Mouse (Mus musculus) frontal cortex, adult 2 months (tissue): ENCODE results near the gene Cacna1a. TPM values are rescaled to one million over a fixed set of nuclear protein-coding genes. Genes with fewer than 3 reads are reported as not detected.
"Not testable (repeated sequence)": the region's sequence is repeated elsewhere in the genome, so short reads cannot be mapped to it uniquely, and the experiment has no call there.

Experiments
- DNase-seq, 2 experiments: peaks; one replicate each; pipeline ENCODE4 v3.0.0; 2022; ENCODE audit warnings: low spot score in 1 of 2; ENCODE audit errors: extremely low spot score in 1 of 2
- polyA plus RNA-seq: library from polyadenylated mRNA; depleted of rRNA; stranded (reverse); fragments of >200 nt; gene quantifications from 2 replicates; pipeline ENCODE4 v1.2.3, GENCODE M21; 2012

The Cacna1a gene
- polyA plus RNA-seq, 1 experiment = 131 TPM

DNA sequence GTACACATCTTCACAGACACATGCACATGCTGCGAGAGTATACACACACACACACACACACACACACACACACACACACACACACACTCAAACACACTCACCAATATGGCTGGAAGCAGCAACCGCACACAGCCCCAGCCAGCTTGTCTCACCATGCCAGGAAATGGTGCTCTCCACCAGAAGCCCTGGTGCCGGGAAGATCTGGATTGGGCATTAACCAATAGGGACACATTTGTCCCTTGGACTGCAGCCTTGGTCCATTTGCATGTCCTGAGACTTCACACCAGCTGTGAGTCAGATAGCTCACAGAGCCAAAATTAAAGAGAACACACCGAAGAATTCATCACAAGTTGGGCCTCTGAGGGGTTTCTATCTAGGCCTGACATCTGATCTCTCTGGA, 189.2 kb downstream of the Cacna1a start:
- no peak for DNase-seq

DNA sequence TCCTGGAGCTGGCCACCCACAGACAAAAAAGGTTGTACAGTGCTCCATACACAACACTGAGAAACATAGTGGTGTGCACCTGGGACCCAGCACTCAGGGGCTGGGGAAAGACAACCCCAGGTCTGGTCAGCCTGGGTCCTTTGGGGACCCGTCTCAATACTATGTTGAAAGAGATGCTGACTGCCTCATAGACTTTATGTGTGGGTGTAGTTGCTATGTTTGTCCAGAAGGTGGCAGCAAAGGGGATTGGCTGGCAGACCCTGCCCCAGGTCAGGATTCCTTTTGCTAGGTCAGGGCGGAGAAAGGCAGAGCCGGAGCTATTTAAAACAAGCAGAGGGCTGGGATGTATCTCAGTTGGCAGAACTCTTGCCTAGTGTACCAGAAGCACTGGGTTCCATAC, 191.4 kb downstream of the Cacna1a start:
- DNase-seq = no peak

DNA sequence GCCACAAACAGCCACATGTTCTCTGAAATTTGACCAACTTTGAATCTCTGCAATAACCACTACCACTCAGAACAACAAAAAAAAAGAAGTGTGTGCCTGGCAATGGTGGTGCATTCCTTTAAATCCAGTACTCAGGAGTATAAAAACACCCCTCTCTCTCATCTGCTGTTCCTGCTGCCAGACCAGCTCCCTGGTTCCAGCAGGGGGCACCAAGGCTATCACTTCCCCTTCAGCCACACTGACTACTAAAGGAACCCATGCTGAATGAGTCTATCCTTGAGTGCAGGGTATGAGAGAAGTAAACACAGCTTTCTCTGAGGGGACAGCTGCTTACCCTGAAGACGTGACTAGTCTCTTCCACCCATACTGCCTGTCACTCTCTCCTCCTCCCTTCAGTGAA, 197.1 kb downstream of the Cacna1a start:
- no peak for DNase-seq

DNA sequence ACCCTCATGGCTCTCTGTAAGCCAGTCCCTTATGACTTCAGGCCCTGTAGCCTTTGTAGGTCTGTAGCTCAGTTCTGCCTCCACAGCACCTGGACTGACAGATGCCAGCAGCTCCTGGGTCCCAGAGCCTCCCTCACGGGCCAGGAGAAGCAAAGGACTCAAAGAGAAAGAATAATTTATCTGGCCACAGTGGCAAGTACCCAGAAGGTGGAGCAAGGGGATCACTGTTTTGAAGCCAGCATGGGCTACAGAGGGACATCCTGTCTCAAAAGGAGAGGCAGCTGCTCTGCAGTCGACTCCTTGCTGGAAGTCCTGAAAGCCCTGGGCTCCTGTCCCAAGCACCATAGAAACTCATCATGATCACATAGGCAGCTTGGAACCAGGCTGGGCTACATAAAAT, 198.0 kb downstream of the Cacna1a start:
- no peak for DNase-seq

DNA sequence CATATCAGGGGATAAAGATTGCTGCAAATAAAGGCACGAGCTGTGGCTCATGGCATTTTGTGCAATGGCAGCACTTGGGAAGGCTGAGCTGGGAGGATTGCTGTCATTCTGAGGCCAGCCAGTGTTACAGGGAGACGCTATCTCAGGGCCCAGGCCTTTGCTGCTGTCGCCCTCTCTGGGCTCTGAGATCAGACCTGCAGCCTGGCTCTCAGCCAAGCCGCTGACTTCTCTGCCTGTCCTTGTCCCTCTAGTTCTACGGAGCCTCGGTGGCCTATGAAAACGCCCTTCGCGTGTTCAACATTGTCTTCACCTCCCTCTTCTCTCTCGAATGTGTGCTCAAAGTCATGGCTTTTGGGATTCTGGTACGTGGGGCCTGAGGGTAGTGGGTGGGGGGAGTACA, 200.3 kb downstream of the Cacna1a start:
- DNase-seq = no peak

DNA sequence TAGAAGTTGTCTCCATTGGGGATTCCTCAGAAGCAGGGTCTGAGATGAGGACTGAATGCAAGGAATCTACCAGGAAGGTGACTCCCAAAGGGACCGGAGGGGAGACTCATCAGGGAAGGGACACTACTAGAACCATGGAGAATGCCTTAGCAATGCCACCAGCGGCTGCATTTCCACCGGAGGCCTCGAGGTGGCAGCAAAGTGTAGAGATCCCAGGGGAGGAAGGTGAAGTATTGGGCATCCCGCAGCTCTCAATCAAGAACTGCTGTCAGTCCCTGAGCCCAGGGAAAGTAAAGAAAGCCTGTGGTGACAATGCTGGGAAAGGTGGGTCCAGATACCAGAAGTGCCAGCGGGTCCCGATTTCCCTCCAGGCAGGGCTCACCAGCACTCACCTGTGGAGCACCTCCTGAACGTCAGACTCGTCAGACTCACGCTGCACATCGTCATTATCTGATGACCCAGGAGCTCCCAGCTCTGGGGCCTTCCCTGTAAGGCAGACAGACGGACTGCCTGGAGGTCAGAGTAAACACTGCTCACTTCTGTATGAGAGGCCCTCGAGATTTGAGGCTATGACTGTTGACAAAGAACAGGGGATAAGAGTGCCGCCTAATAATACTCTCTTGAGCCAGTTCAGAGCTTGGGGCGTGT, 203.9 kb downstream of the Cacna1a start:
- peak; percentile 54 to 91 for DNase-seq

DNA sequence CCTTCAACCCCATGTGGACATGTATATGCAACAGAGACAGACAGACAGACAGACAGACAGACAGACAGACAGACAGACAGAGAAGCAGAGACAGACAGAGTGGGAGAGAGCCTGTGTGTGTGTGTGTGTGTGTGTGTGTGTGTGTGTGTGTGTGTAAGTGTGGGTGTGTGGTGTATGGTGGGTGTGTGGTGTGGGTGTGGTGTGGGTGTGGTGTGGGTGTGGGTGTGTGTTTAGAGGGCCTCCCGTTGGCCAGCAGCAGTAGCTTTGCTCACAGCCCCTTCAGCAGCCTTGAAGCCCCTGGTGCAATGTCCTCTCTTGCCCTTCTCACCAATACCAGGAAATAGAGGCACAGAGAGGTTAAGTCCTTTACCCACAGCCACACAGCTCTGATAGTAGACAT, 204.9 kb downstream of the Cacna1a start:
- no peak for DNase-seq

DNA sequence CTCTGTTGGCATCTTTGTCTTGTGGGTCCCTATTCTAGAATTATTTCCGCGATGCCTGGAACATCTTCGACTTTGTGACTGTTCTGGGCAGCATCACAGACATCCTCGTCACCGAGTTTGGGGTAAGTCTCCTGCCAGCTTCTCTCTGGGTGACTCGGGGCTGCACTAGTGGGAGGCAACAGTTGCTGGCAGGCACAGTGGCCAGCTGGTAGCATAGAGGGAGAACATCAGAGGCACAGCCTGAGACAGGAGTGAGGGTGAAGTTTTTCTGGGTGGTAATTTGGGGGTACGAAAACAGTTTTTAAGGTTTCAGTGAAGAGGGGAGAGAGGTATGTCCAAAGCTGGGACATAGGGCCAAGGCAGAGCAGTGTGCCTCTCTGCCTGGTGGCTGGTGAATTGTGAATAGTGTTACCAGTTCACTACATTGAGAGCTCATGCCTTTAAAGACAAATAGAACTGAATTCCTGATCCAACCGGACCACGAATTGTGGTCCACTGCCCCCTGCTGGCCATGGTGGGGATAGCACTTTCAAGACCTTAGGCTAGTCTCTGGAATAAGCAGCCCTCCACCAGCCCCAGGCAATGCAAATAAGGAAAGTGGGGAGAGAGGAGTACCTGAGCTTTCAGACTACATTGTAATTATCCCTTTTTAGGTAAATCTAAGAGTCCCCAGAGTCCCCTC, 206.0 kb downstream of the Cacna1a start:
- peak in 1 of 2 experiments; percentile 88 for DNase-seq

DNA sequence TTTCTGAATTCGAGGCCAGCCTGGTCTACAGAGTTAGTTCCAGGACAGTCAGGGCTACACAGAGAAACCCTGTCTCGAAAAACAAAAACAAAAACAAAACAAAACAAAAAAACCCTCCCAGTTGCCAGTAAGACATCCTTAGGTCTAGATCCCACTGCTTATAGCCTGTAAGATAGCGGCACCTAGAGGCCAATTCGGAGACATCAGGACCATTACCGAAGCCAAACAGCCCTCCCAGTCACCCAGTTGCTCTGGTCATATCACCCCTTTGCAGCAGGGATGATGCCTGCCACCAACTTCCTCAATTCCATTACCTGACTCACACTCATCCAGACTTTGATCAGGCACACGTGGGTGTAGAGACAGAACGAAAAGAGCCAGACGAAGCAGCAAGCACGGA, 207.4 kb downstream of the Cacna1a start:
- DNase-seq = peak in 1 of 2 experiments; percentile 68

DNA sequence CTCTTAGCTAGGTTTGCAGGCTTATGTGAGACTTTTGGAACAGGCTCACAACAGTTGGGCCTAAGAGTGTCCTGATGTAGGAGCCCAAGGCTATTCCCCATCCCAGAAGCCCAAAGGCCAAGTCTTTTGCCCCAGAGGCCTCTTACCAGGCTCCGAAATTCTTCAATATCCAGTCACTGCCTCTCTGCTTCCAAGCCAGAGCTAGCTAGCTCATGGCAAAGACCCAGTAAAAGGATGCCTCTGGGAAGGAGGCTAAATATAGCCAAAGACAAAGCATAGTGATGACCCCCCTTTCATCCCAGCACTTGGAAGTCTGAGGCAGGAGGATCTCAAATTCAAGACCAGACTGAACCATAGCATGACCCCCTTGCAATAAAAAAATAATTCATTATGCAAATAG, 211.2 kb downstream of the Cacna1a start:
- DNase-seq = no peak

DNA sequence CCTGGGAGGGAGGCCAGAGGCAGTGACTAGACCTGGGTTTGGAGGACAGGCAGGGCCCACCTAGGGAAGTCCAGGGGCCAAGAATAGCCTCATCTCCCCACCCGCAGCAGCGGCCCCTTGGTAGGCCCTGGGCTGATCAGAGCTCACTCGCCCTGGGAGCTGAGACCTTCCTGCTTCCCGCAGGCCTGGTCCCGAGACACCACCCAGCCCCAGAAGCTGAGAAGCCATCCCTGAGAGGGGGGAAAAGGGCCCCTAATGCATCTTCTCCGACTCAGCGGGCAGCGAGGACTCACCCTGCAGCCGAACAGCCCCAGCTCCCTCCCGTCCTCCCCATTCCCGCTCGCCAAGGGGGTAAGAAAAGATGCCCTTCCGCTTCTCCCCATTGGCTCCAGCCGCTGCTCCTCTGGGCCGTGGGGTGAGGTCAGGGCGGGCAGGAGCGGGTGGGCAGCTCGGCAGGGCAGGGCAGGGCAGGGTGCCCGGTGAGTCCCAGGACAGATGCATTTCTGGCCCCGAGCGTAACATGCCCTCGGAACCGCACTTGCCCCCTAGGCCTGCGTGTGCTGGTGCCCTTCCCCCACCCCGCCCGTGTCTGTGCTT, 212.2 kb downstream of the Cacna1a start:
- no peak for DNase-seq

DNA sequence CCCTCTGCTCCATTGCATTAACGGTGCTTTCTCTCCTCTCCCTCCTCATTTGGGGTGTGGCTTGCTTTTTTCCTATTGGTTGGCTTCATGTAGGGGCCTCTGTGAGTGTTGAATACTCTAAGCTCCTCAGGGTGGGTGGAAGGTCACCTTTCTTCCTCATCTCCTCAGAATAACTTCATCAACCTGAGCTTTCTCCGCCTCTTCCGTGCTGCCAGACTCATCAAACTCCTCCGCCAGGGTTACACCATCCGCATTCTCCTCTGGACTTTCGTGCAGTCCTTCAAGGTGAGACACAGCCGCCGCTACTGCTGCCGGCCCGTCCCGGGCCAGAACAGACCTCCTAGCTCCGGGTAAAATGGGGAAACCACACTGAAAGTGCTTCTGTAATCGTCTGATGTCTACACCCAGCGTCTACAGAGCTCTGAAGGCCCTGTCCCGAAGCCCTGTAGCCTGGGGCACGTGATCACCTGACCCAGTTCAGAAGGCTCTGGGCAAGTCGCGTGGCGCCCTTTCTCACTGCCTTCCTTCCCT, 213.0 kb downstream of the Cacna1a start:
- DNase-seq = no peak

DNA sequence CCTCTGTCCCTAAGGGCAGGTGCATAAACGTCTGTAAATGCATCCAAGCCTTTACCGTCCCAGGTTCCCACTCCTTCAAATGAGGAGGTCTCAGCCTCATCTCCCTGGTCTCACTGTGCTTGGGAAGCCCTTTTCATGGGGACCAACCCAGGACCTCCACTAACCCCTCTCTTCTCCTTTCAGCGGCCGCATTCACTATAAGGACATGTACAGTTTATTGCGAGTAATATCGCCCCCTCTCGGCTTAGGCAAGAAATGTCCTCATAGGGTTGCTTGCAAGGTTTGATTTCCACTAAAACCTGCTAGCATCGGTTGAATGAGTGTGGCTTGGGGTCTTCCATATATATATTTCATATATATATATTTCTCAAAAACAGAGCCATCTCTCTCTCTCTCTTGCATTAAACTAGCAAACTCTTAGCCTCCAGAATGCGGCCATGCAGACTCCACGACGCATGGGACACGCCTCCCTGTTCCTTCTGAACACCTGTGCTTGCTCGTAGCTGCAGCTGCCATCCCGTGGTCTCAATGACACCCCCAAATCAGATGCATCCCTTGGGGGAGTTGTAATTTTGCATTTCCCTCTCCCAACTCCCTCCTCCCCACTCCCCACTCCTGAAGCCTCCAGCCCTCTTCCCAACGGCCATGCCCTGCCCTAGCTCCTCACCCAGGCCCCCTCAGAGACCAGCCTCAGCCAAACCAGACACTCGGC, 226.4 kb downstream of the Cacna1a start:
- peak in 1 of 2 experiments; percentile 62 for DNase-seq

DNA sequence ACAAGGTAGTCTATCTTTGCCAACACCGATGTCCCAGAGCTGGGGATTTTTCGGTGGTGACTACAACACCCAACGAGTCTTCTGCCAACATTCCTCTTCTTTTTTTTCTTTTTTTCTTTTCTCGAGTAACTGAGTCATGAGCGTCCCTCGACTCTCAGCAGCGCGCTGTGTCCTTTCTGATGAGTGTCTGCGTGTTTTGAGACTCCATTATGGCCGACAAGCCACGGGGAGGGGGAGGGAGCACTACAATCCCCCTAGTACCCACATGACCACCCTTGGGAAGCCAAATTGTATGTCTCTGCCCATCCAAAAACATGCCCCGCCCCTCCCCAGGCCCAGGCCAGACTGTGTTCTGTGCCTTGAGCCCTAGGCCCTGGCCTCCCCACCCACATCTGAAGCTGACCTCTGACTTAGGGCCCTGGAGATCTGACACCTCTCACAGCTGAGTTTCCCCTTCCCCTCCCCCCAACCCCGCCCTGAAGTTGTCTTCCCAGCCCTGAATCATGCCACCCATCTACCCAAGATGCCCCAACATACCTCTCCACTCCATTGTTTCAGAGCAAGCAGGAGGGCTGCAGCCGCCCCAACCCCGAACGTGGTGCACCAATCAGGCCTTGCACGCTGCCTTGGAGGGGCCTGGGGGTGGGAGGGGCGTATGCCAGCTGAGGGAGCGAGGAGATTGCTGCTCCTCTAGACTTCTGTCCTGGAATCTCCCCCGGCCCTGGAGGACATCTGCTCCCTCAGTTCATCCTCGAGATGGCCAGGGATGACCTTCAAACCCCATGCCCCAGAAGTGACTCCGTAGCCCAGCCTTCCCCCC, 227.6 kb downstream of the Cacna1a start:
- DNase-seq = no peak

DNA sequence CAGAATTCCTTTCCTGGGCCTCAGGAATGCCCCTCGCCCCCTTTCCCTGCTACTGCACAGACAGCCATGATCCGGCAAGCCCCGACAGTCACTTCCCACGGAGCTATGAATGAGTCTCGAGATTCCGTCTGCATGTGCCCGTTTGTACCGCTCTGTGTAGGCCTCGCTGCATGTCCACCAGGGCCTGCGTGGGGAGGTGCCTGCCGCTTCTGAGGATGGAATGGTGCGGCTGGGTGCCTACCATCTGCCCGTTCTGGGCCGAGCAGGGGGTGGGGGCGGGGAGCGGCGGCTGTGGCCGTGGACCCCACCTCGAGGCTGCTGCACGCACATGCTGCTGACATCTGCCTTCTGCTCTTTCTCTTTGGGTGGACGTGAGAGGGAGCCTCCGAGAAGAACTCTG, 228.8 kb downstream of the Cacna1a start:
- no peak for DNase-seq

DNA sequence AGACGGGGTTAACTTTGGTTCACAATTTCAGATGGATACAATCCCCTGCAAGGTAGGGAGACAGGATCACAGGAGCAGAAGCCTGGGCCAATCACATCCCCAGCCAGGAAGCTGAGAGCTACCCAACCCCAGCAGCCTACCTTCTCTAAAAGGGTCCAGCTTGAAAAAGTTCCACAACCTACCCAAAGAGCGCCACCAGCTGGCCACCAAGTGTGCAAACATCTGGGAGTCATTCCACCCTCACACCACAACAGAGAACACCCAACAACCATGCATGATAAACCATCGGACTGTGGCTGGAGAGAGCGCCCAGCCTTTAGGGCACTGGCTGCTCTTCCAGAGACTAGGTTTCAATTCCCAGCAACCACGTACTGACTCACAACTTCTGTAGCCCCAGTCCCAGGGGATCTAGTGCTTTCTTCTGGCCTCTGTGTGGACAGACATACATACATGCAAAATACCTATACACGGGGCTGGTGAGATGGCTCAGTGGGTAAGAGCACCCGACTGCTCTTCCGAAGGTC, 232.9 kb downstream of the Cacna1a start:
- DNase-seq = no peak

DNA sequence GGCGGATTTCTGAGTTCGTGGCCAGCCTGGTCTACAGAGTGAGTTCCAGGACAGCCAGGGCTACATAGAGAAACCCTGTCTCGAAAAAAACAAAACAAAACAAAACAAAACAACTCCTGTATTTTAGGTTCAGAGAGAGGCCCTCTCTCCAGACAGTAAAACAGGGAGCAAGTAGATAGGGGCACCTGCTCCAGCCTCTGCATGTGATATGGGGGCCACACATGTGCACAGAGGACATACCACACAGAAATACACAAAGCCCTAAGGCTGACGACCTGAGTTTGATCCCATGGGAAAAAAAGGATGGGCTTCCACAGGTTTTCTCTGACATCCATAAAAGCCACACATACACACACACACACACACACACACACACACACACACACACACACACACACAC, 235.2 kb downstream of the Cacna1a start:
- DNase-seq = not testable (repeated sequence)

DNA sequence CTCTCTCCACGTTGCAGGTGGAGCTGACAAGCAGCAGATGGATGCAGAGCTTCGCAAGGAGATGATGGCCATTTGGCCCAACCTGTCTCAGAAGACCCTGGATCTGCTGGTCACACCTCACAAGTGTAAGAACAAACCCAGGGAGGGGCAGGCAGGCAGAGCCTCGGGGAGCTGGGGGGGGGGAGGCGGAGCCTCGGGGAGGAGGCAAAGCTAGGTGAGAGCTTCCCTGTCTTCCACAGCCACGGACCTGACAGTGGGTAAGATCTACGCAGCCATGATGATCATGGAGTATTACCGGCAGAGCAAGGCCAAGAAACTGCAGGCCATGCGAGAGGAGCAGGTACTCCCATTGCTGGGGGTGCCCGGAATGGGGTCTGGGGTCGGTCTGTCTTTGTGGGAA, 241.3 kb downstream of the Cacna1a start:
- no peak for DNase-seq

DNA sequence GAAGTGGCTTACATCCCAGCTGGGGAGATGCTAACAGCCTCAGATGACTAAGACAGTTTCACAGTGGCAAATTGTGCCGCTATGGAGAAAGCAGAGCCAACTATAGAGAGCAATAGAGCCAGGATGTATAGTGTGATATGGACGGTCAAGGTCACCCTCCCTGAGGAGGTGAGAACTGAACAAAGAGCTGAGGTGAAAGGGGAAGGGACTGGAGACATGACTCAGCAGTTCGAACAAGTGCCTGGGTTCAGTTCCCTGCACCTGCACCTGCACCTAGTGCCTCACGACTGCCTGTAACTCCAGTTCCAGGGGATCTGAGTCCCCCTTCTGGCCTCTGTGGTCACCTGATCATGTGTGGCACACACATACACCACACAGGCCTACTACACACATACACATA, 241.9 kb downstream of the Cacna1a start:
- no peak for DNase-seq

DNA sequence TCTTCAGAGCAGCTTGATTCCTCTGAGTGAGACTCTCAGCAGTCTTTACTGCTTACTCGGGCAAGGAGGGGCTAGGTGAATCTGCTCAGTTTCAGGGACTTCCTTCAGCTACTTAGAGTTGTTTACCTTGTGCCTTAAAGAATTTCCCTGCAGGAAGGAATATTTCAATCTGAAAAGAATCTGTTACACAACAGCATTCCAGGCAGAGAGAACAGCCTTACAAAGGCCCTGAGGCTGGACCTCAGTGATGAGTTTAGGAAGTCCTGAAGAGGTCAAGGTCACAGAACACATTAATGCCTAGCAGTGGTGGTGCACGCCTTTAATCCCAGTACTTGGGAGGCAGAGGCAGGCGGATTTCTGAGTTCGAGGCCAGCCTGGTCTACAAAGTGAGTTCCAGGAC, 243.6 kb downstream of the Cacna1a start:
- DNase-seq = no peak
